Mouse (Mus musculus) cerebellum, adult 2 months (tissue): ENCODE measurements around the gene Ccdc142.

Experiments
- CTCF ChIP-seq: fragments of 200-500 bp; IDR thresholded peaks from 2 replicates; pipeline ENCODE4 v1.5.1; 2011; ENCODE audit warnings: low read depth, mild to moderate bottlenecking, control low read depth, low read length, moderate library complexity, borderline replicate concordance; ENCODE audit not compliant: insufficient read depth
- POLR2A ChIP-seq: fragments of 200-500 bp; IDR thresholded peaks from 2 replicates; pipeline ENCODE4 v1.6.1; 2011; ENCODE audit warnings: low read length, control low read depth, borderline replicate concordance; ENCODE audit not compliant: insufficient read depth

- TF ChIP-seq POLR2A (no peak), CTCF (no peak)
Observed at GRCm38 (mm10) chr6:83103130-83103650, 1.8 kb downstream of the Ccdc142 start.
